18 mouse cellular contexts compared by ENCODE assay signal in genomic region chr1:22654903-22655302, GRCm38 (mm10).
DNase-seq lines count a peak whose midpoint lies in the region; TF ChIP-seq lines count a peak whose summit lies in the region.
"Had no signal": no experiment of that assay in that cellular context is flagged by ENCODE, and none has a peak within 500 bp of the region (broad histone marks: within the 10 kb centered on the region; RNA-seq: fewer than 3 reads in every experiment).

No protein-coding gene starts in this region.

- 22% methylated on average over 9 of the region's 9 CpGs for WGBS in cerebellum, adult 2 months

- peak; percentile 22 to 46 for DNase-seq in layer of hippocampus, adult 2 months (ENCODE audit: low spot score in 2 of 2)
- DNase-seq in layer of hippocampus, postnatal 25 days (ENCODE audit: extremely low spot score in 1 of 2, low spot score in 1 of 2), result no peak
- DNase-seq in cerebellum, adult 2 months, result peak; percentile 61 to 76
- DNase-seq in frontal cortex, adult 2 months (ENCODE audit: extremely low spot score in 1 of 2, low spot score in 1 of 2), result peak; percentile 19 to 66
- DNase-seq in right cerebral cortex, postnatal 10 days (ENCODE audit: low spot score in 2 of 2), result peak; percentile 39 to 41
- no peak for DNase-seq in kidney, adult 8-10 months
- no peak for DNase-seq in gastrocnemius, postnatal 10 days
- no peak for DNase-seq in lung, postnatal 14 days
- DNase-seq: adrenal gland, adult 2 months; B cell, adult 2 months; gastrocnemius, postnatal 14 days; heart, postnatal 14 days; kidney, adult 11 months; kidney, postnatal 36 days; lung, postnatal 36 days; thymus, adult 2 months had no signal

- TF ChIP-seq CTCF in layer of hippocampus, adult 2 months (conservative IDR thresholded peaks at IDR 0.05), result no peak
- TF ChIP-seq CTCF in cerebellum, adult 2 months (IDR thresholded peaks at IDR 0.05; ENCODE audit: borderline replicate concordance, insufficient read depth, low read depth, low read length), result no peak

- H3K4me1 ChIP-seq in cerebellum, adult 2 months (ENCODE audit: control insufficient read depth, insufficient read depth, low read length), result peaks cover 19% of the 10 kb centered on the region; the same call in 1 of the 2 replicates
- H3K4me1 ChIP-seq: forebrain, embryonic 13.5 days had no signal

- H3K27me3 ChIP-seq in cerebellum, adult 2 months (ENCODE audit: control insufficient read depth, insufficient read depth, low read length), result no peaks in the 10 kb centered on the region
- H3K27me3 ChIP-seq: forebrain, embryonic 13.5 days had no signal

- peak overlapping the region; percentile 75 for H3K27ac ChIP-seq in layer of hippocampus, adult 2 months
- peak overlapping the region; percentile 21; the same call in 1 of the 2 replicates for H3K27ac ChIP-seq in cerebellum, adult 2 months (ENCODE audit: insufficient read depth, low read length)
- H3K27ac ChIP-seq: forebrain, embryonic 13.5 days; midbrain, embryonic 10.5 days had no signal

- no peak for TF ChIP-seq POLR2A in cerebellum, adult 2 months (IDR thresholded peaks at IDR 0.05; ENCODE audit: borderline replicate concordance, insufficient read depth, low read length)

- H3K4me3 ChIP-seq in layer of hippocampus, adult 2 months, result no peak overlapping the region
- no peak overlapping the region for H3K4me3 ChIP-seq in cerebellum, adult 2 months (replicated peaks; ENCODE audit: insufficient read depth, low read depth, low read length)
- H3K4me3 ChIP-seq: forebrain, embryonic 13.5 days; midbrain, embryonic 10.5 days had no signal

Comparison
In these comparisons a context has a peak if more than half of its experiments do, and no peak if none do; other contexts are left out.
1. DNase-seq: peak in layer of hippocampus, adult 2 months (2 of 2), cerebellum, adult 2 months (2 of 2), frontal cortex, adult 2 months (2 of 2) and right cerebral cortex, postnatal 10 days (2 of 2); none in layer of hippocampus, postnatal 25 days (0 of 2), kidney, adult 8-10 months (0 of 2), gastrocnemius, postnatal 10 days (single experiment) and lung, postnatal 14 days (single experiment).